Mouse (Mus musculus): ENCODE data around the gene Prkaa2.
A peak's percentile ranks its signal among the peaks of the same experiment; 100 is the strongest.
"Not testable (repeated sequence)": the region's sequence is repeated elsewhere in the genome, so short reads cannot be mapped to it uniquely, and the experiment has no call there.

The Prkaa2 gene

GRCm38 (mm10) chr4:105015496-105015895 is 94.2 kb downstream of the Prkaa2 start:
- no peak for DNase-seq

- DNase-seq: no peak
Measured at GRCm38 (mm10) chr4:105013718-105014117, 96.0 kb downstream of the Prkaa2 start.

- no peak for DNase-seq
Measured at GRCm38 (mm10) chr4:105007360-105008018, 102.2 kb downstream of the Prkaa2 start.

DNA sequence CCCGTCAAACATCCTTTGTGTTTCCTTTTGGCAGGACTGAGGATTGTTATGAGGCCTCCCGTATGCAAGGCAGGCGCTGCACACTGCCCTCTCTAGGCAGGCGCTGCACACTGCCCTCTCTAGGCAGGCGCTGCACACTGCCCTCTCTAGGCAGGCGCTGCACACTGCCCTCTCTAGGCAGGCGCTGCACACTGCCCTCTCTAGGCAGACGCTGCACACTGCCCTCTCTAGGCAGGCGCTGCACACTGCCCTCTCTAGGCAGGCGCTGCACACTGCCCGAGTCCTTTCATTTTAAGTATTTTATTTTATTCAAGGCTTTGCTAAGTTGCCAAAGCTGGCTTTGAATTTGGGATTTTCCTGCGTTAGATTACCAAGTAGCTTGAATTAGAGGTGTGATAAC is 105.0 kb downstream of the Prkaa2 start:
- not testable (repeated sequence) for DNase-seq

DNA sequence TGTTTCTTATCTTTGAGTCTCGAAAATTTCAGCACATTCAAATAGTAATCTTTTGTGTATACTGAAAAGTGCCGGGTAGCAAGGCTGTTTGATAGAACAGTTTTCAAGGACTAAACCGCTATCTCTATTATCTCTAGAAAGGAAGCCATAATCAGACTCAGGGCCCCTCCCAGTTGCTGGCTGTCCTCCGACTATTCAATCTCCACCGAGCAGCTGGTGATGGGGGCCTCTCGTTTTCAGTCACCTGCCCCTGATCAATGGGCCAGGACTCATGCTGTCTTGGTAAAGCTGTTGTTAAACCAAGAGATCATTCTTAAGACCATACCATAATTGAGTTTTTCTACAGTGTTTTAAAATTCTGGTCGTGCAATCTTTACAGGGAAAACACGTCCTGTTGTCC is 105.6 kb downstream of the Prkaa2 start:
- DNase-seq: no peak

DNA sequence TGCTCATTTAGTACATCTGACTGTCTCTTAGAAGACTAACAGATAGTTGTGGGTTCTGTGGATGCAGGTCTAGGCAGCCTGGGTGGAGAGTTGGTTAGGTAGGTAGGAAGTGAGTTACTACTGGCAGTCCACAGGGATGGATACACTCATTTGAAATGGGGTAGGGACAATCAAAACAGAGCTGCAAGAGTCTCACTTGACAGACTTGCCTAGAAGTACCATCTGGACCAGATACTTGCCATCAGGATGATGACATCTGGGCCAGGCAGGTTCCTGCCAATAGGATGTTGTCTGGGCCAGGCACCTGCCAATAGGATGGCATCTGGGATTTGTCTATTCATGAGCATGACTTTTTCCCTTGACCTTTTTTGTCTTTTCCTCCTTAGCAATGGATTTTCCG is 108.0 kb downstream of the Prkaa2 start:
- no peak for DNase-seq

- no peak for DNase-seq
Measured at GRCm38 (mm10) chr4:104999702-105000101, 110.0 kb downstream of the Prkaa2 start.

- DNase-seq: no peak
Measured at GRCm38 (mm10) chr4:104993140-104993874, 116.4 kb downstream of the Prkaa2 start.

DNA sequence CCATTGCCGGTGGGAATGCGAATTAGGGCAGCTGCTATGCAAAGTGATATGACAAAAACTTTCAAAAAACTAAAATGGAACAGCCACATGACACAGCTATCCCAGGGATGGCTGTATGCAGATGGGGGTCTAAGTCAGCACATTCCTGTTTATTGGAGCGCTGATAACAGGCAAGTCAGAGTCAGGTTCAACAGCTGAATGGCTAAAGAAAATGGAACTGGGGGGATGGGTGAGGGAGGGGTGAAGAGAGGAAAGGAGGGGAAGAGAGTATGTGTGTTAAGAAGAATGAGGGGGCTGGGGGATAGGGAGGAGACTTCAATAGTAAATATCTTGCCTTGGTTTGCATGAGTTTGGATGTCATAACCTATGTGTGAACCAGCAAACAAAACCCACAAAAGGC is 117.4 kb downstream of the Prkaa2 start:
- no peak for DNase-seq

DNA sequence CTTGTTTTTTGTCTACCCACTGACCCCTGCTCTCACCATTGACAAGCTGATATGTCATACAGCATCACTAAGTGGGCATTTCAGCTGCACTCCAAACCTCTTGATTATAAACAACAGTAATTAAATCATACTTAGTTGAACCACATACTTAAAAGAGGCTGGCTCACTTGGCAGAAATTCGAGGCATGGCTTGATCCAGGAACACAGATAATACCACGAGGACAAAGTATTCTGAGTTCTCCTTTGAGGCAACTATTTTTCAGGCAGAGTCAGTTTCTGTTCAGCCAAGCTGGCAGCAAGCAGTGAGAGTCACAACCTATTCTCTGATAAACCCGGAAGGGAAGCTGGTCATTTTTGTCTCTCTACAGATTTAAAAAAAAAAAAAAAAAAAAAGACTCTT is 119.0 kb downstream of the Prkaa2 start:
- no peak for DNase-seq

GRCm38 (mm10) chr4:104990016-104990415 is 119.7 kb downstream of the Prkaa2 start:
- DNase-seq: no peak

GRCm38 (mm10) chr4:104988709-104989108 is 121.0 kb downstream of the Prkaa2 start:
- no peak for DNase-seq

DNA sequence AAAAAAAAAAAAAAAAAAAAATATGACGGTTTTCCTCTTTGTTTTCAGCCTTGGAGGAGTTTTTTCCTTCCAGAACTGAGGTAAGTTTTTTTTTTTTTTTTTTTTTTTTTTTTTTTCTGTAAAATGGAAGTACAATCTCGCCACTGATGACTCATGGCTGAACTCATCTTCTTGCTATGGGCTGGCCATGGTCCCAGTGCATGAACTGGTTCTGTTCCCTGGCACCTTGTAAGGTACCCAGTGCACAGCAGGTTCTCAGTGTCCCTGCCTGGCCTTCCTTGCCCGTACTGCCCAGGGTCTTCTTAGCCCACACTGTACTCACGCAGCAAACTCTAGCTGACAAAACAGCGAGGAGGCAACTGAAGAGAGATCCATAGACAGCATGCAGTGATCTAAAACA is 121.6 kb downstream of the Prkaa2 start:
- no peak for DNase-seq

- no peak for DNase-seq
Measured at GRCm38 (mm10) chr4:104987631-104988030, 122.1 kb downstream of the Prkaa2 start.

GRCm38 (mm10) chr4:104985960-104986632 is 123.6 kb downstream of the Prkaa2 start:
- DNase-seq: peak; percentile 67

All from kidney, adult 11 months (tissue).